Mouse (Mus musculus) kidney, adult 2 months (tissue): Measurements from ENCODE around the gene Acot10. TPM values are rescaled to one million over a fixed set of nuclear protein-coding genes. Genes with fewer than 3 reads are reported as not detected.

Experiments used
- DNase-seq: peaks from one replicate; pipeline ENCODE4 v3.0.0; 2021
- H3K27ac ChIP-seq: fragments of 200-500 bp; 2 replicates; pipeline ENCODE4 v1.5.1; 2012; ENCODE audit warnings: low read depth, low read length, control low read depth, inconsistent platforms; ENCODE audit not compliant: insufficient read depth
- H3K27me3 ChIP-seq: fragments of 200-500 bp; replicated peaks from 2 replicates; pipeline ENCODE4 v1.6.1; 2012; ENCODE audit warnings: mild to moderate bottlenecking, moderate library complexity, low read length, inconsistent platforms; ENCODE audit not compliant: control insufficient read depth, insufficient read depth
- H3K36me3 ChIP-seq: fragments of 200-500 bp; 2 replicates; pipeline ENCODE4 v1.6.1; 2012; ENCODE audit warnings: mild to moderate bottlenecking, moderate library complexity, low read length, inconsistent platforms; ENCODE audit not compliant: control insufficient read depth, insufficient read depth
- H3K4me1 ChIP-seq: fragments of 200-500 bp; 2 replicates; pipeline ENCODE4 v1.6.1; 2011; ENCODE audit warnings: low read length; ENCODE audit not compliant: control insufficient read depth, insufficient read depth
- H3K4me3 ChIP-seq: fragments of 200-500 bp; 2 replicates; pipeline ENCODE4 v1.5.1; 2011; ENCODE audit warnings: mild to moderate bottlenecking, low read depth, low read length, control low read depth; ENCODE audit not compliant: insufficient read depth
- CTCF ChIP-seq: fragments of 200-500 bp; conservative IDR thresholded peaks from 2 replicates; pipeline ENCODE4 v1.5.1; 2011; ENCODE audit warnings: low read depth, mild to moderate bottlenecking, control low read depth, low read length, moderate library complexity, mixed read lengths; ENCODE audit not compliant: insufficient read depth, insufficient read length
- POLR2A ChIP-seq: fragments of 200-500 bp; IDR thresholded peaks from one replicate; pipeline ENCODE4 v1.6.1; 2011; ENCODE audit warnings: low read depth, low read length, control low read depth
- WGBS: fragments of 180-500 bp; shearing (Covaris S2); methylation state at CpG from one replicate; pipeline ENCODE4 v1.1.7; 2018; 5-methylcytosine and 5-hydroxymethylcytosine counted together
- polyA plus RNA-seq: library from polyadenylated mRNA; depleted of rRNA; stranded (reverse); fragments of >200 nt; gene quantifications from 2 replicates; pipeline ENCODE4 v1.2.3, GENCODE M21; 2012; rRNA removed

The Acot10 gene
- polyA plus RNA-seq, 1 experiment: not detected

DNA sequence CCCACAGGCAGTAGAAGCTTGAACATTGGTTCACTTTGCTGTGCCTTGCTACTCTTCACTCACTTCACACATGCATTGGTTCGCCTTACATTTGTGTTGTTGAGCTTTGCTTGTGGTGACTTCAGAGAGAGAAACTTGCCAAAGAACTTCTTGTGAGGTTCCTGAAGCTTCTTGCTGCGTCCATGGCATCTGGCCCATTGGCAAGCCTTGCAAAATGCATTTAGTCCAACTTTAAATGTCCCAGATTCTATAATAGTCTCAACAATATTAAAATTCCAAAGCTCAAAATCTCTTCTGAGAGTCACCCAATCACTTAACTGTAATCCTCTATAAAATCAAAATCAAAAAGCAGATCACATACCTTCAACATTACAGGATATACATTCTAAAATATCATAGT, 6.3 kb downstream of the Acot10 start:
- 66% methylated on average over 2 of the region's 2 CpGs for WGBS

DNA sequence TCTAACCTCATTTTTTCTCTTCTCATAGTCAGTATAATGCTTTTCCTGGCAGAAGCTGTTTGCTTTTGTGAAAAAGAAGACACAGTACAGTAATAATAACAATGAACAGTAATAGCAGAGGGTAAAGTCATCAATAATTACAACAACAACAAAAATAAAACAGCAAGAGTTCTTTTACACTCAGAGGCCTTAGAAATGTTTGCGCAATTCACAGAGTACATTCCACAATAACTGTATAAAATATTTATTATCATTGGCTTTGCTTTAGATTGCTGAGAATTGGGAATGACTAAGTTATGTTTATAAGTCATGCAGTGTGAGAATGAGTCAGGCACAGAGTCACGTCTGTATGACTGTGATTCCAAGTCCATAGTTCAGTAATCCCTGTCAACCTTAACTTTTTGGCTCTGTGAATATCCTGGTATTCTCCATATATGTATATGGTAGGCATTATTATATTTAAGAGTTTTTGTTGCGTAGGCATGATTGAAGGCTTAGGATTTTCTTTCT, 23.6 kb downstream of the Acot10 start:
- Histone ChIP-seq H3K4me3 (no peak overlapping the region), H3K27ac (no peak overlapping the region), H3K4me1 (no peaks in the 10 kb centered on the region), H3K36me3 (no peaks in the 10 kb centered on the region), H3K27me3 (no peaks in the 10 kb centered on the region)
- DNase-seq: no peak
- TF ChIP-seq CTCF (no peak), POLR2A (no peak)
- WGBS: 76% methylated on average over 3 of the region's 3 CpGs

More for the DNA sequence above, 6.3 kb downstream of the Acot10 start:
- no peaks in the 10 kb centered on the region for H3K36me3 ChIP-seq
- H3K4me3 ChIP-seq: no peak overlapping the region
- H3K4me1 ChIP-seq: no peaks in the 10 kb centered on the region
- TF ChIP-seq CTCF: no peak
- TF ChIP-seq POLR2A: no peak
- H3K27me3 ChIP-seq: no peaks in the 10 kb centered on the region
- H3K27ac ChIP-seq: no peak overlapping the region
- DNase-seq: no peak

DNA sequence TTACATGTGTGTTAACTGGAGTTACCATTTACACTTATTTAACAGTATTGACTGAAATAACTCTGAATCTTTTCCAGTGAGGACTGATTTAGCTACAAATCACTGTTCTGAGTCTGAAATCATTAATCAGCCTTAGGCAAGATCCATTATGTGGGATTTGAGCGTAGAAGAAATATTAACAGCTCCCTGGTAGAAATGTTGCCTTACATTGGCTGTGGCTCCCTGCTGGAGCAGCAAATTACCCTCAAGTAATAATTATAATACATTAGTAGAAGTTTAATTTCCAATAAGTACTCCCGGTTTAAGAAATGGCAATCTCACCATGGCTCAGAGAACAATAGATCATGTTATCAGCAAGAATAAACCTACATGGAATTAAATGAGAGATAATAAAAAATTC, 27.4 kb downstream of the Acot10 start:
- DNase-seq: no peak
- no peaks in the 10 kb centered on the region for H3K36me3 ChIP-seq
- H3K4me3 ChIP-seq: no peak overlapping the region
- TF ChIP-seq POLR2A (no peak), CTCF (no peak)
- no peaks in the 10 kb centered on the region for H3K27me3 ChIP-seq
- WGBS: 60% methylated on average over 2 of the region's 2 CpGs
- H3K4me1 ChIP-seq: no peaks in the 10 kb centered on the region
- no peak overlapping the region for H3K27ac ChIP-seq

DNA sequence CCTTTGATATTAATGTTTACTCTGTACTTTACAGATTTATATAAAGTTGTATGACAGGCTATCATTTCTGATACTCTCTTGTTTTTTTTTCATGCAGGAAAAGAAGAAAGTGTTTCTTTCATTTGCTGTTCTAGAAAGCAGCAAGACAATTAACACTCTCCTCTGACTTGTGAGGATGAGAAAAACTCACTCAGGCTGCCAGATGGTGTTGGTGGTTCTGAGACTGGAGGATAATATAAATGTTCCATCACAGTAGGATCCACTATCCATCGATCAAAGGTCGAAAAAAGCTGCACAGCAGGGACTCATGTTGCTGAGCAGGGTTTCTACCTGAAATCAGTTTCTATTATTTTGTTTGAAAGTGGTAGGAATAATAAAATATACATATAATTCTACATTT, 32.0 kb downstream of the Acot10 start:
- 82% methylated on average over 2 of the region's 2 CpGs for WGBS
- Histone ChIP-seq H3K36me3 (no peaks in the 10 kb centered on the region), H3K4me3 (no peak overlapping the region), H3K27me3 (no peaks in the 10 kb centered on the region), H3K4me1 (no peaks in the 10 kb centered on the region), H3K27ac (no peak overlapping the region)
- DNase-seq: no peak
- TF ChIP-seq CTCF (no peak), POLR2A (no peak)

Other genes with a start within 250 kb of the Acot10 start
- not detected in 2 replicates for gene Cdh12, start 217.5 kb downstream of the Acot10 start, polyA plus RNA-seq